Mouse (Mus musculus): ENCODE results near the gene Ppp1r14b. TPM values are rescaled to one million over a fixed set of nuclear protein-coding genes. Genes with fewer than 3 reads are reported as not detected.
A peak's percentile ranks its signal among the peaks of the same experiment; 100 is the strongest.

Gene Ppp1r14b
- polyA plus RNA-seq, 1 experiment from 2014 or later: 53.8 TPM

- Histone ChIP-seq H3K9me3 (ENCODE audit: low read length) (no peaks in the 10 kb centered on the region), H3K4me1 (ENCODE audit: insufficient read depth, low read length) (peaks cover 24% of the 10 kb centered on the region), H3K27ac (ENCODE audit: low read length) (no peak within 1 kb of the TSS), H3K9ac (replicated peaks; ENCODE audit: low read length) (peak within 1 kb of the TSS; percentile 66), H3K4me2 (replicated peaks; ENCODE audit: low read depth, low read length) (peak within 1 kb of the TSS; percentile 93), H3K27me3 (ENCODE audit: insufficient read depth, low read length) (peaks cover 65% of the 10 kb centered on the region), H3K4me3 (ENCODE audit: low read length) (peak within 1 kb of the TSS; percentile 50), H3K36me3 (ENCODE audit: insufficient read depth, low read length) (no peaks in the 10 kb centered on the region)
- WGBS: 15% methylated on average over 18 of the region's 23 CpGs
- ATAC-seq (ENCODE audit: low FRiP score, low TSS enrichment): no peak; the same call in 1 of the 2 replicates
Observed at GRCm38 (mm10) chr19:6934195-6934977, 40.4 kb upstream of the Ppp1r14b start, which contains the start of gene Kcnk4. Kcnk4 (minus strand) TSS chr19:6934515.

- Histone ChIP-seq H3K27me3 (ENCODE audit: insufficient read depth, low read length) (peaks cover 51% of the 10 kb centered on the region), H3K9ac (replicated peaks; ENCODE audit: low read length) (no peak overlapping the region), H3K27ac (ENCODE audit: low read length) (no peak overlapping the region), H3K36me3 (ENCODE audit: insufficient read depth, low read length) (no peaks in the 10 kb centered on the region), H3K4me3 (ENCODE audit: low read length) (no peak overlapping the region), H3K9me3 (ENCODE audit: low read length) (no peaks in the 10 kb centered on the region), H3K4me2 (replicated peaks; ENCODE audit: low read depth, low read length) (no peak overlapping the region), H3K4me1 (ENCODE audit: insufficient read depth, low read length) (peaks cover 38% of the 10 kb centered on the region)
- ATAC-seq (ENCODE audit: low FRiP score, low TSS enrichment): no peak
- WGBS: 31% methylated on average over 3 of the region's 3 CpGs
Observed at GRCm38 (mm10) chr19:6936299-6936698, 38.5 kb upstream of the Ppp1r14b start.

DNA sequence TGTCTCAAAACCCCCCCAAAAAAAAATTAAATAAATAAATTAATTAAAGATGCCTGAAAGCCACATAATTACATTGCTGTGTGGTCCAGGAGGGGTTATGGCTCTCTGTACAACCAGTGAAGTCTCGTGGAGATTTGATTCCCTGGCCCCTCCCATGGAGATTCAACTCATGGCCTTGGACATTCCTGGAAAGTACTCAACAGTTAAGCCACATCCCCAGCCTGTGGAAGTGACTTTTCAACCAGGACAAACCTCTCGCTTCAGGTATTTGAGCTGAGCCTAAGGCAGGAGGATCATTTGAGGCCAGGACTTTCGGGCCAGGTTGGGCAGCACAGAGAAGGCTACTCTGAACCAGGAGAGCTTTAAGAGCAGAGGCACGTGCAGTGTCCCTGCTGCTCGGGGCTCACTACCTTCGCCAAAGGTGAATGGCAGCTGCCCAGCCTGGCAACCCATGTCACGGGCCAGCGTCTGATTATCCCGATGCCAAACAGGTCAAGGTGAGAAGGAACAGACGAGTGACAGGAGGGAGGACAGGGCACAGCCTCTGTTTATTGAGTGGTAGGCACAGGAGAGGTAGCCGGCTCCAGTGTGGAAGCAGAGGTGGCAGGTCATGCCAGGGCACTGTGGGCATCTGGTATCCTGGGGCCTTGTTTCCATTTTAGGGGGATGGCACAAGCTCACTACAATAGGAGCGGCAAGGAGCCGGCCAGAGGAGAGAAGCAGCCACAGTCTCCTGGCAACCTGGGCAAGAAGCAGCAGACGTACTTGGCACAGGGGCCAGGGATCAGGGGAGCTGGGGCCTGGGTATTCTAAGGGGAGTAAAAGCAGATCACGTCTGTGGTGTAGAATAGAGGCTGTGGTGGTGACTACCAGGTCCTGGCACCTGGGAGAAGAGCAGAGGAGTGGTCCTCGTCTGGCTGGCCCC is 37.0 kb upstream of the Ppp1r14b start:
- no peak overlapping the region for H3K27ac ChIP-seq (ENCODE audit: low read length)
- no peaks in the 10 kb centered on the region for H3K36me3 ChIP-seq (ENCODE audit: insufficient read depth, low read length)
- H3K4me1 ChIP-seq (ENCODE audit: insufficient read depth, low read length): peaks cover 35% of the 10 kb centered on the region
- WGBS: 69% methylated on average over 16 of the region's 16 CpGs
- ATAC-seq (ENCODE audit: low FRiP score, low TSS enrichment): no peak
- no peak overlapping the region for H3K9ac ChIP-seq (replicated peaks; ENCODE audit: low read length)
- H3K4me2 ChIP-seq (replicated peaks; ENCODE audit: low read depth, low read length): no peak overlapping the region
- H3K4me3 ChIP-seq (ENCODE audit: low read length): no peak overlapping the region
- H3K9me3 ChIP-seq (ENCODE audit: low read length): no peaks in the 10 kb centered on the region
- H3K27me3 ChIP-seq (ENCODE audit: insufficient read depth, low read length): peaks cover 36% of the 10 kb centered on the region

GRCm38 (mm10) chr19:6939106-6940002 is 35.4 kb upstream of the Ppp1r14b start:
- ATAC-seq (ENCODE audit: low FRiP score, low TSS enrichment): no peak
- WGBS: 93% methylated on average over 20 of the region's 20 CpGs
- Histone ChIP-seq H3K4me2 (replicated peaks; ENCODE audit: low read depth, low read length) (no peak overlapping the region), H3K27ac (ENCODE audit: low read length) (no peak overlapping the region), H3K4me3 (ENCODE audit: low read length) (no peak overlapping the region), H3K27me3 (ENCODE audit: insufficient read depth, low read length) (peaks cover 20% of the 10 kb centered on the region), H3K4me1 (ENCODE audit: insufficient read depth, low read length) (peaks cover 28% of the 10 kb centered on the region), H3K9ac (replicated peaks; ENCODE audit: low read length) (no peak overlapping the region), H3K9me3 (ENCODE audit: low read length) (no peaks in the 10 kb centered on the region), H3K36me3 (ENCODE audit: insufficient read depth, low read length) (no peaks in the 10 kb centered on the region)

DNA sequence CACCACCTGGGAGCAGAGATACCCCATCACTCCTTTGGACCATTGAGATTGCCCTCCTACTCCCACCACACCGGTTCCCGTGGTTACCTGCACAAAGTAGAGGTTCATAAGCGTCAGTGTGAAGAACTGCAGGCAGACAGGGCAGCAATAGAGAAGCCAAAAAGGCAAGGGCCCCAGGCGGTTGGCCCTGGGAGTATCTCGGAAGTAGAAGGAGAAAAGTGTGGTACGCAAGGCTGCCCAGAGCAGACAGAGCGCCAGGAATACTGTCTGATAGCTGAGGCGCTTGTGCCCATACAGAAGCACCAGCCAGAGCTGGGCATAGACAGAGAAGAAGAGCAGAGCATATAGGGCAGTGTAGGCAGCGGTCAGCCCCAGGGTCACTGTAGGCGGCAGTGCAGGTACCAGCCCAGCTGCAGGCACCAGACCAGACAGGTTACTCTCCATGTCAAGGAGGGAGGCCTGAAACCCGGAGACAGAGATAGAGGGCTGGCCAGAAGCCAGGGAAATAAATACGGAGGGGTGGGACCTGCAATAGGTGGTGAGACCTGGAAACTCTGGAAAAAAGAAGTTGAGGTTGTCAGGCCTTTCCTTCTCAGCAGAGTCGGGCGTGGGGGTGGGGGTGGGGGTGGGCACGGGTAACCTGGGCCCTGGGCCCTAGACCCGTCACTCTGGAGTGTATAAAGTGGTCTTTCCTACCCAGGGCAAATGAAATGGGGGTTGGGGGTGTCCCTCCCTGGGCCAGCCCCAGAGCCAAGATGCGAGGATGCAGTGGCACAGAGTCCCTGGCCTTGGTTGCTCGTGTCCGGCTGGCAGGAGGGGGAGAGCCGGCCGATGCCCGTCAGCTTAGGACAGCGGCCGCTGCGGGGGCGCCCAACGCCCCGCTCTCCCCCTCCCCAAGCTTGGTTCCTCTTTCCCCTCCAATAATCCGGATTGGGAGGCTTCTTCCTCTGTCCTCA is 34.1 kb upstream of the Ppp1r14b start:
- peak overlapping the region; percentile 96 for H3K9ac ChIP-seq (replicated peaks; ENCODE audit: low read length)
- peaks cover 28% of the 10 kb centered on the region for H3K4me1 ChIP-seq (ENCODE audit: insufficient read depth, low read length)
- H3K4me2 ChIP-seq (replicated peaks; ENCODE audit: low read depth, low read length): peak overlapping the region; percentile 98
- peak overlapping the region; percentile 50; the same call in 1 of the 2 replicates for H3K27ac ChIP-seq (ENCODE audit: low read length)
- 18% methylated on average over 29 of the region's 29 CpGs for WGBS
- ATAC-seq (ENCODE audit: low FRiP score, low TSS enrichment): peak; percentile 13; the same call in 1 of the 2 replicates
- H3K36me3 ChIP-seq (ENCODE audit: insufficient read depth, low read length): no peaks in the 10 kb centered on the region
- peaks cover 7% of the 10 kb centered on the region for H3K27me3 ChIP-seq (ENCODE audit: insufficient read depth, low read length)
- H3K9me3 ChIP-seq (ENCODE audit: low read length): no peaks in the 10 kb centered on the region
- H3K4me3 ChIP-seq (ENCODE audit: low read length): peak overlapping the region; percentile 87

- H3K36me3 ChIP-seq (ENCODE audit: insufficient read depth, low read length): no peaks in the 10 kb centered on the region
- peaks cover 28% of the 10 kb centered on the region for H3K4me1 ChIP-seq (ENCODE audit: insufficient read depth, low read length)
- peak within 1 kb of the TSS; percentile 97 for H3K27ac ChIP-seq (ENCODE audit: low read length)
- WGBS: under 1% methylated on average over 83 of the region's 83 CpGs
- no peaks in the 10 kb centered on the region for H3K9me3 ChIP-seq (ENCODE audit: low read length)
- H3K4me3 ChIP-seq (ENCODE audit: low read length): peak within 1 kb of the TSS; percentile 87
- H3K27me3 ChIP-seq (ENCODE audit: insufficient read depth, low read length): no peaks in the 10 kb centered on the region
- peak; percentile 80 for ATAC-seq (ENCODE audit: low FRiP score, low TSS enrichment)
- peak within 1 kb of the TSS; percentile 98 for H3K4me2 ChIP-seq (replicated peaks; ENCODE audit: low read depth, low read length)
- H3K9ac ChIP-seq (replicated peaks; ENCODE audit: low read length): peak within 1 kb of the TSS; percentile 96
Observed at GRCm38 (mm10) chr19:6941372-6942248, 33.2 kb upstream of the Ppp1r14b start, which contains the start of gene Bad. Bad (plus strand) TSS chr19:6941861.

DNA sequence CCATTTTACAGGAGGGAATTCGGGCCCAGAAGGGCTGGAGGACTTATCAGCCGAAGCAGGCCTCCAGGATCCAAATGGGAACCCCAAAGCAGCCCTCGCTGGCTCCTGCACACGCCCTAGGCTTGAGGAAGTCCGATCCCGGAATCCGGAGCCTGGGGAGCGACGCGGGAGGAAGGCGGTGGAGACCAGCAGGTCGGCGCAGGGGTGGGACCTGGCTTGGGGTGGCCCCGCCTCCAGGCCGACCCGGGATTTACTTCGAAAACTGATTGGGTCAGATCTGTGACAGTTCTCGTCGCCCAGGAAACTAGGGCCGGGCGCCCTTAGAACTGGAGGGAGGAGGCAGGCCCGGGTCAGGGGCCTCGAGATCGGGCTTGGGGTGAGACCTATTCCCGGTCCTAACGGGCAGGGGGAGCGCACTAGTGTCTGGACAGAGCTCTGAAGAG is 32.5 kb upstream of the Ppp1r14b start, which contains the start of gene Gpr137:
Gene Gpr137, minus strand, starts transcription at position 232 of the 443 bp plus-strand sequence.
- peak within 1 kb of the TSS; percentile 96 for H3K9ac ChIP-seq (replicated peaks; ENCODE audit: low read length)
- under 1% methylated on average over 27 of the region's 27 CpGs for WGBS
- peak; percentile 92 for ATAC-seq (ENCODE audit: low FRiP score, low TSS enrichment)
- H3K36me3 ChIP-seq (ENCODE audit: insufficient read depth, low read length): no peaks in the 10 kb centered on the region
- peak within 1 kb of the TSS; percentile 87 for H3K4me3 ChIP-seq (ENCODE audit: low read length)
- no peaks in the 10 kb centered on the region for H3K9me3 ChIP-seq (ENCODE audit: low read length)
- H3K27me3 ChIP-seq (ENCODE audit: insufficient read depth, low read length): no peaks in the 10 kb centered on the region
- peak within 1 kb of the TSS; percentile 97 for H3K27ac ChIP-seq (ENCODE audit: low read length)
- H3K4me1 ChIP-seq (ENCODE audit: insufficient read depth, low read length): peaks cover 28% of the 10 kb centered on the region
- H3K4me2 ChIP-seq (replicated peaks; ENCODE audit: low read depth, low read length): peak within 1 kb of the TSS; percentile 98

- Histone ChIP-seq H3K27ac (ENCODE audit: low read length) (peak overlapping the region; percentile 97), H3K27me3 (ENCODE audit: insufficient read depth, low read length) (no peaks in the 10 kb centered on the region), H3K4me1 (ENCODE audit: insufficient read depth, low read length) (peaks cover 24% of the 10 kb centered on the region), H3K9ac (replicated peaks; ENCODE audit: low read length) (peak overlapping the region; percentile 96), H3K9me3 (ENCODE audit: low read length) (no peaks in the 10 kb centered on the region), H3K4me3 (ENCODE audit: low read length) (peak overlapping the region; percentile 87), H3K36me3 (ENCODE audit: insufficient read depth, low read length) (no peaks in the 10 kb centered on the region), H3K4me2 (replicated peaks; ENCODE audit: low read depth, low read length) (peak overlapping the region; percentile 98)
- WGBS: 27% methylated on average over 5 of the region's 5 CpGs
- ATAC-seq (ENCODE audit: low FRiP score, low TSS enrichment): 0 out of 2 replicates have a peak, but pooled peaks have one; percentile 2
Observed at GRCm38 (mm10) chr19:6942764-6943163, 32.0 kb upstream of the Ppp1r14b start.

Data from kidney, embryonic 16.5 days (tissue).